Mouse (Mus musculus): ENCODE data around the gene Prox2.
A peak's percentile ranks its signal among the peaks of the same experiment; 100 is the strongest.

Prox2 gene

GRCm38 (mm10) chr12:85129426-85129978, 18.9 kb upstream of the Prox2 start:
- no peak for DNase-seq

GRCm38 (mm10) chr12:85126986-85127603, 16.5 kb upstream of the Prox2 start:
- DNase-seq: peak; percentile 76 to 85

GRCm38 (mm10) chr12:85124751-85125150, 14.2 kb upstream of the Prox2 start:
- DNase-seq: no peak

GRCm38 (mm10) chr12:85123645-85124044, 13.1 kb upstream of the Prox2 start:
- no peak for DNase-seq

GRCm38 (mm10) chr12:85123108-85123530, 12.6 kb upstream of the Prox2 start:
- DNase-seq: no peak

- DNase-seq: no peak
These were observed 11.4 kb upstream of the Prox2 start for GRCm38 (mm10) chr12:85121806-85122459.

GRCm38 (mm10) chr12:85115678-85116077, 5.1 kb upstream of the Prox2 start:
- DNase-seq: no peak

- DNase-seq: no peak
These were observed 3.4 kb upstream of the Prox2 start for GRCm38 (mm10) chr12:85113917-85114316.

GRCm38 (mm10) chr12:85113337-85113736, 2.8 kb upstream of the Prox2 start:
- peak; percentile 37 to 74 for DNase-seq

- DNase-seq: peak; percentile 13 to 63
These were observed 2.1 kb upstream of the Prox2 start for GRCm38 (mm10) chr12:85112550-85113251.

GRCm38 (mm10) chr12:85110011-85110697, 405 bp downstream of the Prox2 start:
- DNase-seq: no peak

GRCm38 (mm10) chr12:85109426-85109825, 1.1 kb downstream of the Prox2 start:
- DNase-seq: no peak

GRCm38 (mm10) chr12:85108643-85109042, 1.9 kb downstream of the Prox2 start:
- no peak for DNase-seq

GRCm38 (mm10) chr12:85106292-85106691, 4.3 kb downstream of the Prox2 start:
- no peak for DNase-seq

- DNase-seq: peak; percentile 22 to 70
These were observed 5.8 kb downstream of the Prox2 start for GRCm38 (mm10) chr12:85104789-85105188.

GRCm38 (mm10) chr12:85103096-85103495, 7.5 kb downstream of the Prox2 start:
- peak; percentile 60 to 79 for DNase-seq

GRCm38 (mm10) chr12:85101521-85102106, 8.9 kb downstream of the Prox2 start:
- no peak for DNase-seq

- no peak for DNase-seq
These were observed 9.6 kb downstream of the Prox2 start for GRCm38 (mm10) chr12:85101001-85101400.

GRCm38 (mm10) chr12:85095859-85096258, 14.7 kb downstream of the Prox2 start:
- DNase-seq: no peak

- DNase-seq: no peak
These were observed 15.4 kb downstream of the Prox2 start for GRCm38 (mm10) chr12:85095146-85095545.

GRCm38 (mm10) chr12:85094706-85095105, 15.9 kb downstream of the Prox2 start:
- DNase-seq: no peak

- DNase-seq: peak; percentile 55 to 59
These were observed 16.5 kb downstream of the Prox2 start for GRCm38 (mm10) chr12:85094010-85094409.

GRCm38 (mm10) chr12:85092214-85092613, 18.3 kb downstream of the Prox2 start:
- DNase-seq: peak; percentile 84 to 87

Measured in kidney, postnatal 25 days (tissue).